Mouse (Mus musculus) layer of hippocampus, postnatal 25 days (tissue): Measurements from ENCODE around the gene Lefty2. TPM values are rescaled to one million over a fixed set of nuclear protein-coding genes. Genes with fewer than 3 reads are reported as not detected.

ENCODE experiments used
- DNase-seq, 2 experiments: peaks; one replicate each; pipeline ENCODE4 v3.0.0; 2022; ENCODE audit warnings: mixed read lengths in 2 of 2, low spot score in 1 of 2; ENCODE audit errors: extremely low spot score in 1 of 2
- total RNA-seq, 2 experiments: library from RNA; stranded (reverse); gene quantifications; 2 replicates each; pipeline ENCODE4 v1.2.3; 2021

Lefty2 gene
- 1 to 10 TPM; 3.0 to 4.2 TPM for total RNA-seq

- no peak for DNase-seq
Observed at GRCm38 (mm10) chr1:180892808-180893207, at the start of gene Lefty2. Lefty2 (plus strand) TSS chr1:180893108.

- DNase-seq, result peak; percentile 28
Observed at GRCm38 (mm10) chr1:180848114-180848510, 44.8 kb upstream of the Lefty2 start.

GRCm38 (mm10) chr1:180848511-180849241 lies 44.2 kb upstream of the Lefty2 start:
- peak; percentile 31 to 33 for DNase-seq

- DNase-seq, result peak in 1 of 2 experiments; percentile 14
Observed at GRCm38 (mm10) chr1:180849701-180850301, 43.1 kb upstream of the Lefty2 start.

- DNase-seq, result peak; percentile 99
Observed at GRCm38 (mm10) chr1:180850316-180851270, 42.3 kb upstream of the Lefty2 start, which contains the start of gene Sde2. Sde2 (plus strand) TSS chr1:180851127.

- DNase-seq, result no peak
Observed at GRCm38 (mm10) chr1:180858763-180859162, 34.1 kb upstream of the Lefty2 start.

- DNase-seq, result no peak
Observed at GRCm38 (mm10) chr1:180860030-180860429, 32.9 kb upstream of the Lefty2 start.

GRCm38 (mm10) chr1:180863606-180864005 lies 29.3 kb upstream of the Lefty2 start:
- no peak for DNase-seq

- no peak for DNase-seq
Observed at GRCm38 (mm10) chr1:180866001-180866400, 26.9 kb upstream of the Lefty2 start.

- DNase-seq, result no peak
Observed at GRCm38 (mm10) chr1:180870122-180870650, 22.7 kb upstream of the Lefty2 start.

- peak in 1 of 2 experiments; percentile 56 for DNase-seq
Observed at GRCm38 (mm10) chr1:180873861-180874484, 18.9 kb upstream of the Lefty2 start.

- DNase-seq, result no peak
Observed at GRCm38 (mm10) chr1:180874615-180875014, 18.3 kb upstream of the Lefty2 start.

GRCm38 (mm10) chr1:180875126-180875525 lies 17.8 kb upstream of the Lefty2 start:
- DNase-seq, result no peak

- no peak for DNase-seq
Observed at GRCm38 (mm10) chr1:180877466-180877865, 15.4 kb upstream of the Lefty2 start.

- no peak for DNase-seq
Observed at GRCm38 (mm10) chr1:180881768-180882167, 11.1 kb upstream of the Lefty2 start.

GRCm38 (mm10) chr1:180883731-180884130 lies 9.2 kb upstream of the Lefty2 start:
- DNase-seq, result no peak

- no peak for DNase-seq
Observed at GRCm38 (mm10) chr1:180884484-180884883, 8.4 kb upstream of the Lefty2 start.

GRCm38 (mm10) chr1:180888556-180889042 lies 4.3 kb upstream of the Lefty2 start:
- no peak for DNase-seq

GRCm38 (mm10) chr1:180889172-180889571 lies 3.7 kb upstream of the Lefty2 start:
- DNase-seq, result no peak

GRCm38 (mm10) chr1:180889841-180890240 lies 3.1 kb upstream of the Lefty2 start:
- no peak for DNase-seq
